Mouse (Mus musculus): ENCODE data around the gene Igf1.

GRCm38 (mm10) chr10:87985375-87985774 lies 127.3 kb downstream of the Igf1 start:
- no peak for TF ChIP-seq POLR2A (IDR thresholded peaks at IDR 0.05; ENCODE audit: control insufficient read depth in 1 of 2, insufficient read depth in 1 of 2, low read depth in 1 of 2, low read length in 2 of 2, poor library complexity in 1 of 2)
- TF ChIP-seq CTCF (IDR thresholded peaks at IDR 0.05 in 2 of 3, conservative IDR thresholded peaks at IDR 0.05 in 1 of 3; ENCODE audit: control insufficient read depth in 1 of 3, insufficient read depth in 1 of 3, low read depth in 2 of 3, low read length in 3 of 3, poor library complexity in 1 of 3, severe bottlenecking in 1 of 3) = no peak
- TF ChIP-seq MYC (IDR thresholded peaks at IDR 0.05; ENCODE audit: low read depth, low read length) = no peak
- no peak for TF ChIP-seq UBTF (IDR thresholded peaks at IDR 0.05; ENCODE audit: borderline replicate concordance, insufficient read depth, low read depth, low read length)
- TF ChIP-seq KAT2A (conservative IDR thresholded peaks at IDR 0.05; ENCODE audit: low read depth, low read length) = no peak
- no peak for TF ChIP-seq MAZ (IDR thresholded peaks at IDR 0.05; ENCODE audit: low read depth, low read length)
- TF ChIP-seq TAL1 (IDR thresholded peaks at IDR 0.05; ENCODE audit: low read length) = no peak
- TF ChIP-seq E2F4 (IDR thresholded peaks at IDR 0.05; ENCODE audit: borderline replicate concordance, low read depth, low read length) = no peak
- TF ChIP-seq ZC3H11A (IDR thresholded peaks at IDR 0.05; ENCODE audit: low read depth, low read length) = no peak
